Mouse (Mus musculus) ES-Bruce4 (cell line): ENCODE data around the gene Treml1.

ENCODE experiments used
- EP300 ChIP-seq: IDR thresholded peaks from 2 replicates; pipeline ENCODE4 v1.6.1; 2011; ENCODE audit warnings: low read depth, low read length; ENCODE audit not compliant: insufficient read depth
- POLR2A ChIP-seq: IDR thresholded peaks from one replicate; pipeline ENCODE4 v1.8.1; 2011; ENCODE audit warnings: low read length; ENCODE audit not compliant: insufficient read depth

- no peak for TF ChIP-seq POLR2A
- TF ChIP-seq EP300 = no peak
Observed at GRCm38 (mm10) chr17:48389442-48389841, 29.7 kb downstream of the Treml1 start.
